Mouse (Mus musculus) right cerebral cortex, postnatal 10 days (tissue): ENCODE data around the gene Mrps18b.

ENCODE experiments used
- DNase-seq, 2 experiments: peaks; one replicate each; pipeline ENCODE4 v3.0.0; 2021; ENCODE audit warnings: low spot score in 2 of 2

Mrps18b gene

DNA sequence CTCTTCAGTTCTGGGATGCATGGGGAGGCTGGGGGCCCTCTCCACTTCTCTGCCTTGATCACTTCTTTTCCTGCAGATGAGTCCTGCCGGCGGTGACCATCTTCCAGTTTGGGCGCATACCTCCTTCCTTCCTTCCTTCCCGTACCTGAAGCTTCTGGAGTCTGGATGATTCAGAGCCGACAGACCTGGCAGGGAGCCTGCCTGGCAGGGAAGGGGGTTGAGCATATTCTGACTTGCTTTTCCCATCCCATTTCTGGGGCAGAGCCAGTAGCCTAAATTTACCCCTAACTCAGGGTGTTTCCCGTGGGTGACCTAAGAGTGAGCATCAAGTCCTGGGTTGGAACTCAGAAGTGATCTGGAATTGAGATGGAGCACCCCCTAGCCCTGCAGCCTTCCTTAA is 41.5 kb downstream of the Mrps18b start:
- peak; percentile 65 to 67 for DNase-seq

DNA sequence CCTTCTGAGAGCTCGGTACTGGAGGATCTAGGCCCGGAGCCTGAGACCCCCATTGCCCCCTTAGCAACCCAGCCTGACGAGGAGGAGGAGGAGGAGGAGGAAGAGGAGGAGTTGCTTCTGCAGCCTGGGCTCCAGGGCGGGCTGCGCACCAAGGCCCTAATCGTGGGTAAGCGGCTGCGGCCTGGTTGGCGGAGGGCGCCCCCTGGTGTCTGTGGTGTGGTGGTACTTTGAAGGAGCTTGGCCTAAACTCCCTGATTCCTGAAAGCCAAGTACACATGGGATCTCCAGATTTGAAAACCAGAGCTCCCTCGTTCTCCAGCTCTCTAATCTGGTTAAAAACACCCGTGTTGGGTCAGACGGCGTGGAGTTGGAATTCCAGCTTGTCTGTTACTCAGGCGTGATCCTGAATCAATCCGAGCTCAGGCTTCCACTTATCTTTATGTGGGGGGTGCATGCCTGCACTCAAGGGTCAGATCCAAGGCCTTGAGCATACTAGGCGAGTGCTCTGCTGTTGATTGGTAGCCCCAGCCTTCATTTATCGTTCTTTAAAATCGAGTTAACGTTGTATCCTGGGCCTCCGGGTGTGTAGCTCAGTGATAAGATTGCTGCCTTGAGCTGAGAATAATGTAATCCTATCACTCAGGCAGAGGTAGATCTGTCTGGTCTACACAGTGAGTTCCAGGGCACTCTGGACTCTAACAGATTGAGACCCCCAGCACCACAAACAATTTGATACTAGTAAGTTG is 42.2 kb downstream of the Mrps18b start:
- peak; percentile 83 to 91 for DNase-seq

DNA sequence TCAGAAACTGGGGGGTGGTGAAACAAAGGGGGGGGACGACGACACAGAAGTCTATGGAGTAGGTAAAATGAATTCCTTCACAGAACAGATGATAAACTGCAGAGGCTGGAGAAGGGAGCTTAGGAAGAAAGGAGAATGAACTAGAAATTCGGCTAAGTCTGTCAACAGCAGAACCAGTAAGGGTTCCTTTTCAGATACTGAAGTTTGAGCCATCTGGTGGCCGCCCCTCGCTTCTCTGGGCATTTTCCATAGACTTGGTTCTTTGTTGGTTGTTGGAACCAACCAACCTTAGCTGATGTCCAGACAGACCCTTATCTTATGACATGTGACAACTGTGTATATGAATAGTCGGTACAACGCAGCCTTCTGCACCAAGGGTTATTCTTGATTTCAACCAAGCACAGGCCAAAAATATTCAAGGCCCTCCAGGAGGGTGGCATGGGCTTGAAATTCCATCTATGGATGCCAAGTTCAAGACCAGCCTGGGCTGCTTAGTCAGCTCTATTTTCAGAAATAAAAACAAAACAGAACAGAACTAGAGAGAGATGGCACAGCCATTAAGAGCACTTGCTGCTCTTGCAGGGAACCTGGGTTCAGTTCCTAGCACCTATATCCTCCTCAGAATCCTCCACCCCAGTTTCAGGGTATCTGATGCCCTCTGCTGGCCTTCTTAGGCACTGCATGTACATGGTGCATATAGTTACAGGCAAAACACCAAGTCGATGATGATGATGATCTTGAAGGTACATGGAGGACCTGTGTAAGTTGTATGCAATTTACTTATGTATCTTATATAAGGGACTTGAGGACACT is 45.1 kb downstream of the Mrps18b start:
- DNase-seq = peak in 1 of 2 experiments; percentile 42

DNA sequence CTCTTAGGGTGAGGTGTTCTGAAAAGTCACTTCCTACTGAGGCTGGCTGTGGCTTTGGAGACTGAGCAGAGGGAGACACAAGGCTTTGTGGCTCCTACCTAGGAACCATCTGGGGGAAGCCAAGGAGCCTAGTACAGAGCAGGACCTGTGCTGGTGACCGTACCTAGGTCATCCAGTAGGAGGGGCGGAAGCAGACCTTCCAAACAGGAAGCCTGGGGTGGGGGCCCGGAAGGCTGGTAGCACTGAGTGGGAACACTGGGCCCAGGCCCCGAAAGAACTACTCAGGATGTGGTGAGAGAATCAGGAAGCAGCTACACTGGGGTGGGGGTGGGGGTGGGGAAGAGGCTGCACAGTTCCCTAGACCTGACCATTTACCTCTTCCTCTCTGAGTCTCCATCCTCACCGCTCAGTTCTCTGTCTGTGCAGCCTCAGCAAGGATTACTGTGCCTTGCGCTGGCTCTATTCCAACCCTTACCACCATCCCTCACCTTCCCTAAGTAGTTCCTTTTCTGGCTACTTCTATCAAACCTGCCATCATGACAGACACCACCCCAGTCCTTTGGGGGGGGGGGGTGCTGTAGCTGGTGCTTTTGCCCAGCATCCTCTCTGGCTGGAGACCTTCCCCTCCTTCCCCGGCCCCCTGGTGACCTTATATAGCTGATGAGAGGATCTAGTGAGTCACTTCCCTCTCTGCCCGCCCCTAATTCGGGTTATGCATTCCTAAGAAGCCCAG is 45.9 kb downstream of the Mrps18b start:
- DNase-seq = peak; percentile 70 to 74

DNA sequence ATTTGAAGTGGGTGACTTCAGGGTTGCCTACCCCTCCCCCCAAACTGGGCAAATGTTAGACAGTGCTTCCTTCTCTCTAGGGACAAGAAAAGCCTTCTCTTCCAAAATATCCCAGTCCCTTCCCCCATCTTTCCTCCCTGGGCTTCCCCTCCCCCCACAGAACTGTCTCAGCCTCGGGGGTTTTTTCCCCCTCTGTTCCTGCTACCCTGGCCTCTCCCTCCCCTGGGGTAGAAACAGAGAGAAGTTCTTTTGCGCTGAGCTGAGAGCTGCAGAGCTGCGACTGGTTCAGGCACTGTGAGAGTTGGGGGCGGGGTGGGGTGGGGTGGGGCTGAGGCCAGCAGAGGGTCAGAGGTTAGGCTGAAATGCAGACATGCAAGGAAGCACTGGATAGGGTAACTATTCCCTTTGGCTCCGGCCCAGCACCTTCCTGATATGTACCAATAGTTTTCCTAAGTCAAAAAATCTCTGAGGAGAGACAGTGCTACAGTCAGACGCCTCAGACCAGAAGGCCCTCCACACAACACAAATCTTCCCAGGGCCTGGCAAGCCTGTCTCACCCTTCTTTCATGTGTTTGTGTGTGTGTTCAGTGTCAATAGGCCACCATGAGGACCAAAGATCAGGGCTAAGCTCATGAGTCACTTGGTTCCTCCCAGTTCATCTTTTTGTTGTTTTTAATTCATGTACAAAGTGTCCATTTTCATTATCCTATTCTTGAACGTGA is 46.7 kb downstream of the Mrps18b start:
- peak; percentile 64 to 69 for DNase-seq

DNA sequence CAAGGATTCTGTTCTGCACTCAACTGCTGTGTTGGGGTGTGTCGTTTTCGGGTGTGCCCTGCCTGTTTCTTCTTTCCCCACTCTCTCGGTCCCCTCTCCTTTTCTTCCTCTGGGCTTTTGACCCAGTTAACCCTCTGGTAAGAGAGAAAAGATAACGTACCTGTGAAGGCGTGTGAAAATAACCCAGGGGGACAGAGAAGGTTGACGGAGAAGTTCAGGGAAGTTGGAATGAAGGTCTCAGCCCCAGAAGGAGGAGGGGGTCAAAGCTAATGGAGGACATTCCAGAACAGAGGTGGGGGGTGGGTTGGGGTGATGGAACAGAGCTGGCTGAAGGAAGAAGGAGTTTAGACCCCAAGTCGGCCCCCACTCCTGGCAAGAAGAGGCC is 47.2 kb downstream of the Mrps18b start:
- DNase-seq = no peak

DNA sequence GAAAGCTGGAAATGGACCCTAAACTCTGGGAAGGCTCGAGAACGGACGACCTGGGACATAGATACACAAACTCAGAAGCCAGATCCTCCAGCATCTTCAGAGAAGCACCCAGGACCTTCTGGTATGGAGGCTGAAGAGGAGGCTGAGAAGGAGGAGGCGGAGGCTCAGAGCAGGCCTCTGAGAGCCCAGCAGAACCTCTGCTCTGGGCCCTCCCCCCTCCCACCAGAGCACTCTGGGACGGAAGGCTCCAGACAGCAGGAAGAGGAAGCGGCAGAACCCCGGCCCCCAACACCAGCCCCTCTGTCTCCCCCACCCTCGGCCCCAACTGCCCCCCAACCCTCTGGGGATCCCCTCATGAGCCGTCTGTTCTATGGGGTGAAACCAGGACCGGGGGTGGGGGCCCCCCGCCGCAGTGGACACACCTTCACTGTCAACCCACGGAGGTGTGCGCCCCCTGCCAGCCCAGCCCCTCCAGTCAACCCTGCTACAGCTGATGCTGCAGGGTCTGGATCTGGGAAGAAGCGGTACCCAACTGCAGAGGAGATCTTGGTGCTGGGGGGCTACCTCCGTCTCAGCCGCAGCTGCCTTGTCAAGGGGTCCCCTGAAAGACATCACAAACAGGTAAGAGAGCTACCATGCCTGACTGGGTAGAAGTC is 47.9 kb downstream of the Mrps18b start:
- peak; percentile 40 to 46 for DNase-seq

- DNase-seq = peak; percentile 45 to 51
Measured at GRCm38 (mm10) chr17:35866911-35867890, 49.0 kb downstream of the Mrps18b start.

- DNase-seq = peak; percentile 60 to 70
Measured at GRCm38 (mm10) chr17:35866281-35866831, 49.8 kb downstream of the Mrps18b start.

- peak; percentile 75 to 81 for DNase-seq
Measured at GRCm38 (mm10) chr17:35865481-35866280, 50.5 kb downstream of the Mrps18b start, which contains the start of gene Ppp1r18. Ppp1r18 (plus strand) TSS chr17:35865593.

- no peak for DNase-seq
Measured at GRCm38 (mm10) chr17:35864832-35865353, 51.3 kb downstream of the Mrps18b start.

GRCm38 (mm10) chr17:35861198-35861857 is 54.9 kb downstream of the Mrps18b start, which contains the start of gene Nrm:
Nrm (plus strand) TSS chr17:35861318.
- DNase-seq = peak; percentile 93

DNA sequence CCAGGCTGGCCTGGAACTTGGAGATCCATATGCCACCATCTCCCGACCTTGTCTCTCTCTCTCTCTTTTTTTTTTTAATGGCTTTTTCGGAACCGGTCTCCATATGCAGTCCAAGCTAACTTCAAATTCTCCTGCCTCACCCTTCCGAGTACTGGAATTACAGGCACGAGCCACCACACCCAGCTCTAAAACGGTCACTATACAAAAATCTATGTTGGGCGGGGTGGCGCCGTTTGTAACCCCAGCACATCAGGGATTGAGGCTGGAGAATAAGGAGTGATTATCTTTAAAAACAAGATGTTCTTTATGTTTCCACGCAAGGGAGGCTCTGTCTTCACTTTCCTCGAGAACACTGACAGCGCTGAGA is 55.4 kb downstream of the Mrps18b start:
- no peak for DNase-seq
